Mouse (Mus musculus): ENCODE results near the gene Olfr970. TPM values are rescaled to one million over a fixed set of nuclear protein-coding genes. Genes with fewer than 3 reads are reported as not detected.

The Olfr970 gene
- not detected for total RNA-seq (2023)

GRCm38 (mm10) chr9:39808560-39808959 lies at the start of gene Olfr970:
Gene Olfr970 (plus strand): TSS chr9:39808860.

GRCm38 (mm10) chr9:39783153-39783552 lies 25.5 kb upstream of the Olfr970 start, which contains the start of gene Olfr968:
Gene Olfr968 (minus strand): TSS chr9:39783253.

DNA sequence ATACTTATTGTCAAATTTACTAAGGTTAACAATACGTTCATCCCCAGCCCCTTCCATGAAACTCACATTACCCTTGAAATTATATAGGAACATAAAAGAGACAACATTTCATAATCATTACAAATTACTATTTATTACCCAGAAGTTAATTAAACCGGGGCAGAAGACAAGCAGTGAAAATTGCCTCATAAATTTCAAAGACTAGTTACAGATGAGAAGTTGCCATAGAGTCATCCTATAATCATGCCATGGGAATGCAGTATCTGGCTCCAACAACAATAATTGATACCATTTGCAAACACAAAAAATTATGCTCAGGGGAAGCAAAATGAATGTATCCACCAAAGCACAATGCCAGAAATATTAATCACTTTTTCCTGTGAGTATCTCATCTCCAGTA lies 18.1 kb upstream of the Olfr970 start, which contains the start of gene Olfr969:
TSS of gene Olfr969 (plus strand) at position 388 of the 400 bp plus-strand sequence.

DNA sequence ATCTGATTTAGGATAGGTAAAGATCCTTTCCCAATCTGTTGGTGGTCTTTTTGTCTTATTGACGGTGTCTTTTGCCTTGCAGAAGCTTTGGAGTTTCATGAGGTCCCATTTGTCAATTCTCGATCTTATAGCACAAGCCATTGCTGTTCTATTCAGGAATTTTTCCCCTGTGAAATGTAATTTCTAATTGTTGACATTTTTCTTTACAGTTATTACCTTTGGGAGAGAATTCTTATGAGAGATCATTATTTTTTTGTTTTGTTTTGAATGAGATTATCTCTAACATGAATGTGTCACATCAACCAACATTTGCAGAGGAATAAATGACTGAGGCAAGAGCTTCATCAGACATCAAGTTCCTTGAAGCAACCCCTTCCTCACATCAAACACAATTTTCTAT lies 27.9 kb downstream of the Olfr970 start, which contains the start of gene Olfr971:
TSS of gene Olfr971 (plus strand) at position 301 of the 400 bp plus-strand sequence.

GRCm38 (mm10) chr9:39866122-39866521 lies 57.5 kb downstream of the Olfr970 start, which contains the start of gene Olfr972:
Gene Olfr972 (plus strand): TSS chr9:39866422.

Other genes starting within 250 kb of the Olfr970 start
- not detected for gene Olfr959, start 233.3 kb upstream of the Olfr970 start, total RNA-seq (2023)
- gene AW551984, start 204.5 kb upstream of the Olfr970 start, total RNA-seq (2023) = not detected
- not detected for gene Olfr148, start 198.2 kb upstream of the Olfr970 start, total RNA-seq (2023)
- not detected for gene Olfr960, start 187.5 kb upstream of the Olfr970 start, total RNA-seq (2023)
- gene Olfr961, start 163.8 kb upstream of the Olfr970 start, total RNA-seq (2023) = not detected
- gene Olfr963, start 141.7 kb upstream of the Olfr970 start, total RNA-seq (2023) = not detected
- gene Olfr149, start 101.7 kb upstream of the Olfr970 start, total RNA-seq (2023) = not detected
- gene Olfr965, start 97.5 kb upstream of the Olfr970 start, total RNA-seq (2023) = not detected
- gene Olfr150, start 77.9 kb upstream of the Olfr970 start, total RNA-seq (2023) = not detected
- gene Olfr967, start 62.6 kb upstream of the Olfr970 start, total RNA-seq (2023) = not detected
- gene Olfr968, start 25.6 kb upstream of the Olfr970 start, total RNA-seq (2023) = not detected
- gene Olfr969, start 17.9 kb upstream of the Olfr970 start, total RNA-seq (2023) = not detected
- not detected for gene Olfr971, start 28.0 kb downstream of the Olfr970 start, total RNA-seq (2023)
- gene Olfr972, start 57.6 kb downstream of the Olfr970 start, total RNA-seq (2023) = not detected
- gene Olfr229, start 98.5 kb downstream of the Olfr970 start, total RNA-seq (2023) = under 1 TPM in 1 of 2 experiments, not detected in 1; 0.40 TPM
- gene Olfr974, start 128.6 kb downstream of the Olfr970 start, total RNA-seq (2023) = not detected
- gene Olfr975, start 143.2 kb downstream of the Olfr970 start, total RNA-seq (2023) = not detected
- gene Olfr976, start 152.3 kb downstream of the Olfr970 start, total RNA-seq (2023) = not detected
- gene Olfr978, start 183.3 kb downstream of the Olfr970 start, total RNA-seq (2023) = not detected
- not detected for gene Olfr979, start 194.6 kb downstream of the Olfr970 start, total RNA-seq (2023)
- not detected for gene Olfr980, start 200.7 kb downstream of the Olfr970 start, total RNA-seq (2023)
- not detected for gene Olfr981, start 212.6 kb downstream of the Olfr970 start, total RNA-seq (2023)